Mouse (Mus musculus) induced T-regulatory cell, adult 2 months (primary cell): ENCODE data around the gene Amz2.

ENCODE experiments used
- DNase-seq: peaks from one replicate; pipeline ENCODE4 v3.0.0-alpha.2; 2012; ENCODE audit warnings: low read depth

Gene Amz2

GRCm38 (mm10) chr11:109421205-109421604, 4.5 kb upstream of the Amz2 start:
- DNase-seq, result peak; percentile 70

GRCm38 (mm10) chr11:109422263-109422662, 3.5 kb upstream of the Amz2 start:
- DNase-seq, result peak; percentile 43

- no peak for DNase-seq
Measured at GRCm38 (mm10) chr11:109423294-109423693, 2.5 kb upstream of the Amz2 start.

GRCm38 (mm10) chr11:109426272-109426586, 483 bp downstream of the Amz2 start:
- no peak for DNase-seq

GRCm38 (mm10) chr11:109427353-109427752, 1.6 kb downstream of the Amz2 start:
- DNase-seq, result peak; percentile 57

- peak; percentile 82 for DNase-seq
Measured at GRCm38 (mm10) chr11:109434233-109434798, 8.6 kb downstream of the Amz2 start.

- DNase-seq, result no peak
Measured at GRCm38 (mm10) chr11:109436889-109437288, 11.1 kb downstream of the Amz2 start.

- DNase-seq, result peak; percentile 31
Measured at GRCm38 (mm10) chr11:109439209-109439608, 13.5 kb downstream of the Amz2 start.

GRCm38 (mm10) chr11:109439829-109440340, 14.1 kb downstream of the Amz2 start:
- DNase-seq, result peak; percentile 91

GRCm38 (mm10) chr11:109440641-109441040, 14.9 kb downstream of the Amz2 start:
- DNase-seq, result no peak

- peak; percentile 92 for DNase-seq
Measured at GRCm38 (mm10) chr11:109441119-109441518, 15.4 kb downstream of the Amz2 start.

- DNase-seq, result peak; percentile 52
Measured at GRCm38 (mm10) chr11:109442166-109442730, 16.5 kb downstream of the Amz2 start.

- peak; percentile 29 for DNase-seq
Measured at GRCm38 (mm10) chr11:109443468-109444263, 17.9 kb downstream of the Amz2 start.

GRCm38 (mm10) chr11:109444600-109444999, 18.9 kb downstream of the Amz2 start:
- DNase-seq, result peak; percentile 63

GRCm38 (mm10) chr11:109445438-109446035, 19.8 kb downstream of the Amz2 start:
- DNase-seq, result peak; percentile 84

- no peak for DNase-seq
Measured at GRCm38 (mm10) chr11:109451169-109451568, 25.4 kb downstream of the Amz2 start.

- DNase-seq, result no peak
Measured at GRCm38 (mm10) chr11:109456261-109456660, 30.5 kb downstream of the Amz2 start.

GRCm38 (mm10) chr11:109458165-109458564, 32.4 kb downstream of the Amz2 start:
- no peak for DNase-seq

- no peak for DNase-seq
Measured at GRCm38 (mm10) chr11:109460586-109460985, 34.8 kb downstream of the Amz2 start.

- DNase-seq, result no peak
Measured at GRCm38 (mm10) chr11:109465068-109465467, 39.3 kb downstream of the Amz2 start.

- DNase-seq, result no peak
Measured at GRCm38 (mm10) chr11:109466987-109467386, 41.2 kb downstream of the Amz2 start.

- DNase-seq, result no peak
Measured at GRCm38 (mm10) chr11:109468133-109468532, 42.4 kb downstream of the Amz2 start.

GRCm38 (mm10) chr11:109470170-109470569, 44.4 kb downstream of the Amz2 start:
- DNase-seq, result peak; percentile 70
